Mouse (Mus musculus) neural tube, embryonic 13.5 days (tissue): ENCODE measurements around the gene Fgfr2. TPM values are rescaled to one million over a fixed set of nuclear protein-coding genes. Genes with fewer than 3 reads are reported as not detected.
A peak's percentile ranks its signal among the peaks of the same experiment; 100 is the strongest.
"Not testable (repeated sequence)": the region's sequence is repeated elsewhere in the genome, so short reads cannot be mapped to it uniquely, and the experiment has no call there.

Experiments
- ATAC-seq: fragments of 200-750 bp; cut with Nextera tagmentation; 2 replicates; pipeline ENCODE4 v1.8.0; 2017; ENCODE audit warnings: low read depth, mild to moderate bottlenecking, moderate TSS enrichment, moderate library complexity
- H3K27ac ChIP-seq: fragments of 300-500 bp; sonication (generic); replicated peaks from 2 replicates; pipeline ENCODE4 v1.5.1; 2015; ENCODE audit warnings: moderate library complexity, mild to moderate bottlenecking, inconsistent platforms
- H3K27me3 ChIP-seq: fragments of 300-500 bp; sonication (generic); 2 replicates; pipeline ENCODE4 v1.6.1; 2015; ENCODE audit warnings: mild to moderate bottlenecking, inconsistent platforms
- H3K36me3 ChIP-seq: fragments of 300-500 bp; sonication (generic); 2 replicates; pipeline ENCODE4 v1.6.1; 2015; ENCODE audit warnings: mild to moderate bottlenecking, inconsistent platforms
- H3K4me1 ChIP-seq: fragments of 300-500 bp; sonication (generic); replicated peaks from 2 replicates; pipeline ENCODE4 v1.6.1; 2015; ENCODE audit warnings: inconsistent platforms
- H3K4me2 ChIP-seq: fragments of 300-500 bp; sonication (generic); 2 replicates; pipeline ENCODE4 v1.6.1; 2015; ENCODE audit warnings: inconsistent platforms, mild to moderate bottlenecking, moderate library complexity
- H3K4me3 ChIP-seq: fragments of 300-500 bp; sonication (generic); 2 replicates; pipeline ENCODE4 v1.5.1; 2015; ENCODE audit warnings: mild to moderate bottlenecking, inconsistent platforms
- H3K9ac ChIP-seq: fragments of 300-500 bp; sonication (generic); 2 replicates; pipeline ENCODE4 v1.6.1; 2015; ENCODE audit warnings: moderate library complexity, mild to moderate bottlenecking, inconsistent platforms
- H3K9me3 ChIP-seq: fragments of 300-500 bp; sonication (generic); 2 replicates; pipeline ENCODE4 v1.6.1; 2016; ENCODE audit warnings: inconsistent platforms
- WGBS: fragments of 180-500 bp; shearing (Covaris S2); methylation state at CpG from one replicate; pipeline ENCODE4 v1.1.7; 2015; 5-methylcytosine and 5-hydroxymethylcytosine counted together
- polyA plus RNA-seq: library from polyadenylated mRNA; unstranded; fragments of >200 nt; fragmentation: Nextera tagmentation; extraction: Ambion mirVana; gene quantifications from 2 replicates; pipeline ENCODE4 v1.2.1, GENCODE M21; 2015

The Fgfr2 gene
- polyA plus RNA-seq, 1 experiment from 2014 or later = 22.9 TPM

GRCm38 (mm10) chr7:131465117-131465601, 1658.0 kb downstream of the Fgfr2 start:
- ATAC-seq = no peak; the same call in 1 of the 2 replicates
- Histone ChIP-seq H3K27me3 (peaks cover 15% of the 10 kb centered on the region), H3K4me2 (no peak overlapping the region), H3K36me3 (no peaks in the 10 kb centered on the region), H3K27ac (no peak overlapping the region), H3K9me3 (peaks cover 13% of the 10 kb centered on the region; the same call in 1 of the 2 replicates), H3K9ac (no peak overlapping the region), H3K4me1 (peaks cover 26% of the 10 kb centered on the region), H3K4me3 (no peak overlapping the region)
- 17% methylated on average over 3 of the region's 3 CpGs for WGBS

- H3K4me1 ChIP-seq = no peaks in the 10 kb centered on the region
- ATAC-seq = no peak
- H3K4me3 ChIP-seq = no peak overlapping the region
- H3K9ac ChIP-seq = no peak overlapping the region
- H3K36me3 ChIP-seq = no peaks in the 10 kb centered on the region
- 91% methylated on average over 5 of the region's 5 CpGs for WGBS
- H3K9me3 ChIP-seq = 0 out of 2 replicates have a peak, but pooled peaks cover 1% of the 10 kb centered on the region
- H3K4me2 ChIP-seq = no peak overlapping the region
- H3K27me3 ChIP-seq = no peaks in the 10 kb centered on the region
- no peak overlapping the region for H3K27ac ChIP-seq
Measured at GRCm38 (mm10) chr7:131456714-131457113, 1666.4 kb downstream of the Fgfr2 start.

GRCm38 (mm10) chr7:131437051-131437450, 1686.1 kb downstream of the Fgfr2 start:
- WGBS = 60% methylated on average over 3 of the region's 3 CpGs
- Histone ChIP-seq H3K4me1 (no peaks in the 10 kb centered on the region), H3K4me2 (no peak overlapping the region), H3K9me3 (no peaks in the 10 kb centered on the region), H3K9ac (no peak overlapping the region), H3K4me3 (no peak overlapping the region), H3K27ac (no peak overlapping the region), H3K36me3 (peaks cover 15% of the 10 kb centered on the region), H3K27me3 (no peaks in the 10 kb centered on the region)
- ATAC-seq = no peak

- ATAC-seq = no peak
- no peak overlapping the region for H3K4me2 ChIP-seq
- H3K27ac ChIP-seq = no peak overlapping the region
- H3K4me3 ChIP-seq = no peak overlapping the region
- no peaks in the 10 kb centered on the region for H3K4me1 ChIP-seq
- no peak overlapping the region for H3K9ac ChIP-seq
- 83% methylated on average over 1 of the region's 1 CpGs for WGBS
- H3K36me3 ChIP-seq = peaks cover 24% of the 10 kb centered on the region
- H3K27me3 ChIP-seq = no peaks in the 10 kb centered on the region
- no peaks in the 10 kb centered on the region for H3K9me3 ChIP-seq
Measured at GRCm38 (mm10) chr7:131434276-131434675, 1688.9 kb downstream of the Fgfr2 start.

- Histone ChIP-seq H3K9me3 (no peaks in the 10 kb centered on the region), H3K4me3 (no peak overlapping the region), H3K4me1 (no peaks in the 10 kb centered on the region), H3K27ac (no peak overlapping the region), H3K27me3 (no peaks in the 10 kb centered on the region), H3K4me2 (no peak overlapping the region), H3K9ac (no peak overlapping the region), H3K36me3 (peaks cover 39% of the 10 kb centered on the region)
- peak; percentile 40; the same call in 1 of the 2 replicates for ATAC-seq
- 20% methylated on average over 1 of the region's 1 CpGs for WGBS
Measured at GRCm38 (mm10) chr7:131432244-131432643, 1690.9 kb downstream of the Fgfr2 start.

GRCm38 (mm10) chr7:131427331-131427730, 1695.8 kb downstream of the Fgfr2 start:
- WGBS = 90% methylated on average over 5 of the region's 5 CpGs
- H3K27me3 ChIP-seq = no peaks in the 10 kb centered on the region
- H3K4me2 ChIP-seq = no peak overlapping the region
- H3K27ac ChIP-seq = no peak overlapping the region
- H3K36me3 ChIP-seq = peaks cover 45% of the 10 kb centered on the region
- no peak overlapping the region for H3K4me3 ChIP-seq
- ATAC-seq = no peak
- H3K4me1 ChIP-seq = no peaks in the 10 kb centered on the region
- H3K9ac ChIP-seq = no peak overlapping the region
- H3K9me3 ChIP-seq = no peaks in the 10 kb centered on the region

GRCm38 (mm10) chr7:131424912-131425311, 1698.2 kb downstream of the Fgfr2 start:
- WGBS = 91% methylated on average over 2 of the region's 2 CpGs
- ATAC-seq = no peak
- no peaks in the 10 kb centered on the region for H3K27me3 ChIP-seq

GRCm38 (mm10) chr7:131417605-131418004, 1705.5 kb downstream of the Fgfr2 start:
- Histone ChIP-seq H3K36me3 (no peaks in the 10 kb centered on the region), H3K9me3 (no peaks in the 10 kb centered on the region), H3K4me2 (no peak overlapping the region), H3K4me3 (no peak overlapping the region), H3K9ac (no peak overlapping the region), H3K27ac (no peak overlapping the region), H3K4me1 (peaks cover 4% of the 10 kb centered on the region), H3K27me3 (no peaks in the 10 kb centered on the region)
- no peak for ATAC-seq

More at GRCm38 (mm10) chr7:131424912-131425311, 1698.2 kb downstream of the Fgfr2 start:
- Histone ChIP-seq H3K4me3 (no peak overlapping the region), H3K36me3 (peaks cover 26% of the 10 kb centered on the region; the same call in 1 of the 2 replicates), H3K4me2 (no peak overlapping the region), H3K27ac (no peak overlapping the region), H3K9ac (no peak overlapping the region), H3K4me1 (no peaks in the 10 kb centered on the region), H3K9me3 (no peaks in the 10 kb centered on the region)

GRCm38 (mm10) chr7:131416742-131417141, 1706.4 kb downstream of the Fgfr2 start:
- H3K4me3 ChIP-seq, ATAC-seq, H3K9me3 ChIP-seq, H3K27me3 ChIP-seq, H3K27ac ChIP-seq, H3K36me3 ChIP-seq, H3K9ac ChIP-seq, H3K4me2 ChIP-seq: not testable (repeated sequence)
- peaks cover 13% of the 10 kb centered on the region for H3K4me1 ChIP-seq

- peak overlapping the region; percentile 95 for H3K9ac ChIP-seq
- no peaks in the 10 kb centered on the region for H3K27me3 ChIP-seq
- no peak for ATAC-seq
- 33% methylated on average over 2 of the region's 2 CpGs for WGBS
- H3K4me3 ChIP-seq = peak overlapping the region; percentile 97; the same call in 1 of the 2 replicates
- H3K9me3 ChIP-seq = no peaks in the 10 kb centered on the region
- peaks cover 36% of the 10 kb centered on the region for H3K4me1 ChIP-seq
- H3K4me2 ChIP-seq = peak overlapping the region; percentile 59
- H3K27ac ChIP-seq = no peak overlapping the region
- no peaks in the 10 kb centered on the region for H3K36me3 ChIP-seq
Measured at GRCm38 (mm10) chr7:131411941-131412270, 1711.2 kb downstream of the Fgfr2 start.

GRCm38 (mm10) chr7:131411221-131411940, 1711.8 kb downstream of the Fgfr2 start:
- Histone ChIP-seq H3K4me1 (peaks cover 36% of the 10 kb centered on the region), H3K4me2 (peak overlapping the region; percentile 59), H3K27me3 (no peaks in the 10 kb centered on the region), H3K9me3 (no peaks in the 10 kb centered on the region), H3K9ac (peak overlapping the region; percentile 95), H3K36me3 (no peaks in the 10 kb centered on the region), H3K4me3 (peak overlapping the region; percentile 97), H3K27ac (no peak overlapping the region)
- 26% methylated on average over 10 of the region's 10 CpGs for WGBS
- no peak for ATAC-seq

- peak; percentile 98 for ATAC-seq
- peak within 1 kb of the TSS; percentile 97 for H3K4me3 ChIP-seq
- H3K4me2 ChIP-seq = peak within 1 kb of the TSS; percentile 92
- no peaks in the 10 kb centered on the region for H3K27me3 ChIP-seq
- H3K36me3 ChIP-seq = no peaks in the 10 kb centered on the region
- no peaks in the 10 kb centered on the region for H3K9me3 ChIP-seq
- WGBS = under 1% methylated on average over 42 of the region's 42 CpGs
- H3K27ac ChIP-seq = peak within 1 kb of the TSS; percentile 81
- H3K4me1 ChIP-seq = peaks cover 35% of the 10 kb centered on the region
- peak within 1 kb of the TSS; percentile 95 for H3K9ac ChIP-seq
Measured at GRCm38 (mm10) chr7:131410416-131411058, 1712.6 kb downstream of the Fgfr2 start, which contains the start of the genes Ikzf5 and Acadsb. Gene Ikzf5, minus strand, starts transcription at chr7:131410521. Gene Acadsb, plus strand, starts transcription at chr7:131410601.
